Mouse (Mus musculus) CD4-positive naive resting alpha-beta T cell, adult 76 days (primary cell): ENCODE data around the gene Smok3c. TPM values are rescaled to one million over a fixed set of nuclear protein-coding genes. Genes with fewer than 3 reads are reported as not detected.

Experiments used
- total RNA-seq: library from RNA; stranded (reverse); gene quantifications from one replicate; pipeline ENCODE4 v1.2.4, GENCODE M21; 2023

Smok3c gene
- total RNA-seq: not detected

DNA sequence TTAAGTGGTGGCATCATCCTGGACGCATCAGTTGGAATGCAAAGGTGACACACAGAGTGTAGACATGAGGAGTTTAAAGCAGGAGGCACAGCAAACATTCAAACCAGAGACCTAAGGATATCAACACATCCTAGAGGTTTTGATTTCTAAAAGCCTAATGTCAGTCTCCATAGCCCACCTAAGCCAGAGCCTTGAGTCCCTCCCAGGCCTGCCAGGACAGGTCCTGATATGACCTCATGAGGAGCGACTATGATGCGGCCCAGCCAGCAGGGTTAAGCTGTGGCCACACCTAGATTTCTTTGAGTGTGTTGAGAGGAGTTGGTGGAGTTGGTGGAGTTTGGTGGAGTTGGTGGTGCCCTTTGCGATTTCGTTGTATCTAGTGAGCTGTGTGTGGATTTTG lies at the start of gene Smok3c:
Smok3c (plus strand) TSS at position 301 of the 400 bp plus-strand sequence.

DNA sequence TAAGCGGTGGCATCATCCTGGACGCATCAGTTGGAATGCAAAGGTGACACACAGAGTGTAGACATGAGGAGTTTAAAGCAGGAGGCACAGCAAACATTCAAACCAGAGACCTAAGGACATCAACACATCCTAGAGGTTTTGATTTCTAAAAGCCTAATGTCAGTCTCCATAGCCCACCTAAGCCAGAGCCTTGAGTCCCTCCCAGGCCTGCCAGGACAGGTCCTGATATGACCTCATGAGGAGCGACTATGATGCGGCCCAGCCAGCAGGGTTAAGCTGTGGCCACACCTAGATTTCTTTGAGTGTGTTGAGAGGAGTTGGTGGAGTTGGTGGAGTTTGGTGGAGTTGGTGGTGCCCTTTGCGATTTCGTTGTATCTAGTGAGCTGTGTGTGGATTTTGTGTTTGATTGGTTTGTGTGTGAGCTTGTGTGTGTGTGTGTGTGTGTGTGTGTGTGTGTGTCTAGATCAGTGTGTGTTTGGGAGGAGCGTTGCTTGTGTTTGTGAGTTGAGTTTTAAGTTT lies 32.0 kb upstream of the Smok3c start, which contains the start of the genes Smok3a and Smok3b:
Smok3a (plus strand) TSS at position 301 of the 519 bp plus-strand sequence.
Smok3b (plus strand) TSS at position 469 of the 519 bp plus-strand sequence.

DNA sequence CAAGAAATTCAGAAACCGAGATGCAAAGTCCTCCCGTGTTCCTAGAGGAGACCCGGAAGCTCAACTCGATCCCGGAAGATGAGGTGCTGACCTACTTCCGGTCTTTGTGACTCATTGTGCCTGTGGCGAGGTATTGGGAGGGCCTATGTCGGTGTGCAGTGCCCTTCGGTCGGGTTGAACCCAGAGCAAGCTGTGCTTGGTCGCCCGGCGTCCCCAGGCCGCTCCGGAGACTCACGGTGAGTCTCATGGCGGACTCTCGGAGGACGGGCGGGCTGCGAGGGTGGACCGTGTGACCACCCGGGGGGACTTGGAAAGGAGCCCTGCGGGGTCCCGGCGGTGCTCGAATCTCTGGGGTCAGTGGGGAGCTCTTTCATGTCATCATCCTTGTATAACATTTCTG lies 32.0 kb downstream of the Smok3c start, which contains the start of gene Zkscan1:
Zkscan1 (plus strand) TSS at position 89 of the 400 bp plus-strand sequence.

Other genes with a start within 250 kb of the Smok3c start
- 6.1 TPM for gene Pilra, start 216.9 kb upstream of the Smok3c start, total RNA-seq
- 4.0 TPM for gene Pilrb1, start 195.1 kb upstream of the Smok3c start, total RNA-seq
- gene Pilrb2, start 181.4 kb upstream of the Smok3c start, total RNA-seq: 3.1 TPM
- gene Cyp3a13, start 131.6 kb upstream of the Smok3c start, total RNA-seq: not detected
- not detected for gene Gjc3, start 90.1 kb upstream of the Smok3c start, total RNA-seq
- not detected for gene Azgp1, start 71.7 kb upstream of the Smok3c start, total RNA-seq
- not detected for gene Smok3a, start 31.9 kb upstream of the Smok3c start, total RNA-seq
- not detected for gene Smok3b, start 31.8 kb upstream of the Smok3c start, total RNA-seq
- gene Zkscan1, start 31.9 kb downstream of the Smok3c start, total RNA-seq: 29.9 TPM
- gene Zscan21, start 63.7 kb downstream of the Smok3c start, total RNA-seq: 14.7 TPM
- 8.2 TPM for gene Zfp113, start 102.5 kb downstream of the Smok3c start, total RNA-seq
- gene Cops6, start 107.9 kb downstream of the Smok3c start, total RNA-seq: 54.9 TPM
- 23.3 TPM for gene Ap4m1, start 118.8 kb downstream of the Smok3c start, total RNA-seq
- 83.6 TPM for gene Mcm7, start 119.2 kb downstream of the Smok3c start, total RNA-seq
- gene Taf6, start 134.3 kb downstream of the Smok3c start, total RNA-seq: 21.1 TPM
- gene Cnpy4, start 134.3 kb downstream of the Smok3c start, total RNA-seq: 17.2 TPM
- gene Mblac1, start 141.1 kb downstream of the Smok3c start, total RNA-seq: 1.0 TPM
- 0.38 TPM for gene Nxpe5, start 172.7 kb downstream of the Smok3c start, total RNA-seq
- gene Lamtor4, start 202.3 kb downstream of the Smok3c start, total RNA-seq: 20.9 TPM
- 38.4 TPM for gene BC037034, start 210.8 kb downstream of the Smok3c start, total RNA-seq
- not detected for gene Gal3st4, start 219.6 kb downstream of the Smok3c start, total RNA-seq
- gene Gm43720, start 226.8 kb downstream of the Smok3c start, total RNA-seq: not detected
- gene Gpc2, start 226.8 kb downstream of the Smok3c start, total RNA-seq: 1.8 TPM
- not detected for gene Stag3, start 227.0 kb downstream of the Smok3c start, total RNA-seq